Mouse (Mus musculus) heart, postnatal 10 days (tissue): Measurements from ENCODE around the gene Dmd. TPM values are rescaled to one million over a fixed set of nuclear protein-coding genes. Genes with fewer than 3 reads are reported as not detected.
"Not testable (repeated sequence)": the region's sequence is repeated elsewhere in the genome, so short reads cannot be mapped to it uniquely, and the experiment has no call there.

Experiments
- DNase-seq, 2 experiments: peaks; one replicate each; pipeline ENCODE4 v3.0.0; 2021
- intact Hi-C: fragments of 180-260 bp; cut with DNase I; formaldehyde crosslinking; loops from one replicate; pipeline ENCODE4 v1.15.1; 2025
- total RNA-seq, 2 experiments: library from RNA; stranded (reverse); gene quantifications; 2 replicates each; pipeline ENCODE4 v1.2.3; 2021

Dmd gene
- total RNA-seq = 100 to 1,000 TPM in 1 of 2 experiments, 10 to 100 TPM in 1; 95.6 to 104 TPM

GRCm38 (mm10) chrX:82948630-82949029 lies at the start of gene Dmd:
TSS of gene Dmd (plus strand) at chrX:82948870.
- peak; percentile 49 to 63 for DNase-seq
- intact Hi-C loops = no loop called here

- intact Hi-C loops = no loop called here
Measured at GRCm38 (mm10) chrX:82901515-82901914, 47.2 kb upstream of the Dmd start.

GRCm38 (mm10) chrX:82987683-82988082 lies 39.0 kb downstream of the Dmd start:
- intact Hi-C loops = no loop called here
- DNase-seq = peak; percentile 41 to 52

More at GRCm38 (mm10) chrX:82901515-82901914, 47.2 kb upstream of the Dmd start:
- no peak for DNase-seq

GRCm38 (mm10) chrX:83050190-83050589 lies 101.5 kb downstream of the Dmd start:
- intact Hi-C loops = no loop called here
- DNase-seq = no peak

- DNase-seq = peak in 1 of 2 experiments; percentile 1
- intact Hi-C loops = no loop called here
Measured at GRCm38 (mm10) chrX:83116171-83116876, 167.7 kb downstream of the Dmd start.

GRCm38 (mm10) chrX:83117198-83117597 lies 168.5 kb downstream of the Dmd start:
- no peak for DNase-seq
- intact Hi-C loops = no loop called here

- no peak for DNase-seq
- intact Hi-C loops = no loop called here
Measured at GRCm38 (mm10) chrX:83220563-83220962, 271.9 kb downstream of the Dmd start.

GRCm38 (mm10) chrX:83221050-83221449 lies 272.4 kb downstream of the Dmd start:
- intact Hi-C loops = no loop called here
- no peak for DNase-seq

- intact Hi-C loops = no loop called here
- DNase-seq = no peak
Measured at GRCm38 (mm10) chrX:83487598-83487997, 538.9 kb downstream of the Dmd start, which contains the start of gene Tsga8. TSS of gene Tsga8 (minus strand) at chrX:83487924.

GRCm38 (mm10) chrX:83674998-83675397 lies 726.3 kb downstream of the Dmd start:
- intact Hi-C loops = no loop called here
- DNase-seq = peak in 1 of 2 experiments; percentile 1

GRCm38 (mm10) chrX:83686547-83686946 lies 737.9 kb downstream of the Dmd start:
- DNase-seq = no peak
- intact Hi-C loops = no loop called here

GRCm38 (mm10) chrX:83740533-83740932 lies 791.9 kb downstream of the Dmd start:
- intact Hi-C loops = no loop called here
- DNase-seq = peak in 1 of 2 experiments; percentile 1

- no peak for DNase-seq
- intact Hi-C loops = no loop called here
Measured at GRCm38 (mm10) chrX:83746301-83747008, 797.8 kb downstream of the Dmd start.

GRCm38 (mm10) chrX:83787406-83787805 lies 838.7 kb downstream of the Dmd start:
- no peak for DNase-seq
- intact Hi-C loops = no loop called here

- intact Hi-C loops, DNase-seq: not testable (repeated sequence)
Measured at GRCm38 (mm10) chrX:83867469-83867868, 918.8 kb downstream of the Dmd start.

GRCm38 (mm10) chrX:83875389-83875788 lies 926.7 kb downstream of the Dmd start:
- intact Hi-C loops = not testable (repeated sequence)
- peak in 1 of 2 experiments; percentile 31 for DNase-seq

- no peak for DNase-seq
- intact Hi-C loops = no loop called here
Measured at GRCm38 (mm10) chrX:83975895-83976294, 1027.2 kb downstream of the Dmd start.

GRCm38 (mm10) chrX:84001294-84001693 lies 1052.6 kb downstream of the Dmd start:
- intact Hi-C loops = loop anchor here (10.0 kb wide), 1 partner anchor 1644 kb away; no protein-coding TSS in a partner anchor
- peak; percentile 7 to 32 for DNase-seq

- intact Hi-C loops, DNase-seq: not testable (repeated sequence)
Measured at GRCm38 (mm10) chrX:84062431-84062830, 1113.8 kb downstream of the Dmd start.

GRCm38 (mm10) chrX:84165872-84166271 lies 1217.2 kb downstream of the Dmd start:
- DNase-seq = no peak
- intact Hi-C loops = no loop called here

- intact Hi-C loops = no loop called here
- no peak for DNase-seq
Measured at GRCm38 (mm10) chrX:84241297-84241859, 1292.7 kb downstream of the Dmd start.
